Mouse (Mus musculus) urinary bladder, adult 2 months (tissue): Measurements from ENCODE around the gene Gm4131. TPM values are rescaled to one million over a fixed set of nuclear protein-coding genes. Genes with fewer than 3 reads are reported as not detected.
"Not testable (repeated sequence)": the region's sequence is repeated elsewhere in the genome, so short reads cannot be mapped to it uniquely, and the experiment has no call there.

Experiments
- DNase-seq: peaks from one replicate; pipeline ENCODE4 v3.0.0; 2022; ENCODE audit warnings: low spot score
- polyA plus RNA-seq: library from polyadenylated mRNA; depleted of rRNA; stranded (reverse); fragments of >200 nt; gene quantifications from 2 replicates; pipeline ENCODE4 v1.2.3, GENCODE M21; 2012; rRNA removed

The Gm4131 gene
- polyA plus RNA-seq: not detected in 2 replicates

DNA sequence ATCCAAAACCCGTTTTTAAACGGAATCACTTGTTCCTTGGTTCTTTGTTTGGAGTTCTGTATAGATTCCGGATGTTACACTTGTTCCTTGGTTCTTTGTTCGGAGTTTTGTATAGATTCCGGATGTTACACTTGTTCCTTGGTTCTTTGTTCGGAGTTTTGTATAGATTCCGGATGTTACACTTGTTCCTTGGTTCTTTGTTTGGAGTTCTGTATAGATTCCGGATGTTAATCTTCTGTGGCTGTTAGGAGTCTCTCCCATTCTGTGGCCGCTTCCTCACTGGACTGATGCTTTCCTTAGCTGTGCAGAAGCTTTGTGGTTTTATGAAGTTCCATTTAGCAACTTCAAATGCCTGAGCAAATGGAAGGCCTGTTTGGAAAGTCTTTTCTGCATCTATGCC is at the start of gene Gm4131:
TSS of gene Gm4131 (minus strand) at position 101 of the 400 bp plus-strand sequence.
- DNase-seq: not testable (repeated sequence)

DNA sequence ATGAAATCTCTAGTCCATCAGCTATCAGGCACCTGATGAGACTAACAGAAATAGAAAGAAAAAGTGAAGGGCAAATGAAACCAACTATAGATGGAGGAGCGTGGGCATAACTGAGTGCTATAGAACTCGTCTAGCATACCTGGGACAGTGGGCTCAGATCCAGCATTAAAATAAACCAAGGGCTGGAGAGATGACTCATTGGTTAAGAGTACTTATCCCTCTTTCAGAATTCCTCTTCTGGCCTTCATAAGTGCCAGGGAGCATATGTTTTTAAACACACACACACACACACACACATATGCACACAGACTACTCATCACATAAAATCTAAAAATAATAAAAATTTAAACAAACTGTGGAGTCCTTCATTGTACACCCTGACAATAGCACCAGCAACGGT is 43.2 kb upstream of the Gm4131 start:
- no peak for DNase-seq

DNA sequence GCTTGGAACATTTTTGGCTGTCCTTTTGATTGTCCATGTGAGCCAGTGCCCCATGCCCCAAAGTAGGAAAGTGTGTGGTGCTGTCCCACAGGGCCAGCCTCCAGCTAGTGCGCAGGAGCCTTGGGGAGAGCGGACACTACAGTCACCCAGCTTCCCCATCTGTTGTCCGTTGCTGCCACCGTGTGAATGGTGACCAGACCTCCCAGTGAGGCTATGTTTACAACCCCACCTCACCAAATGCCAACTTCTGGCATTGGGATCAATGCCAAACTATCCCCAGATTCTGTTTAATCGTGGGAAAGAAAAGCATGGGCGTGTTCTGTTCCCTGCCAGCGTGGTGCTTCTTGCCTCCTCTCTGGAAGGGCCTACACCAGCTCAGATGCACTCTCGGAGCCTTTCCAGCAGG is 41.1 kb upstream of the Gm4131 start:
- DNase-seq: no peak

DNA sequence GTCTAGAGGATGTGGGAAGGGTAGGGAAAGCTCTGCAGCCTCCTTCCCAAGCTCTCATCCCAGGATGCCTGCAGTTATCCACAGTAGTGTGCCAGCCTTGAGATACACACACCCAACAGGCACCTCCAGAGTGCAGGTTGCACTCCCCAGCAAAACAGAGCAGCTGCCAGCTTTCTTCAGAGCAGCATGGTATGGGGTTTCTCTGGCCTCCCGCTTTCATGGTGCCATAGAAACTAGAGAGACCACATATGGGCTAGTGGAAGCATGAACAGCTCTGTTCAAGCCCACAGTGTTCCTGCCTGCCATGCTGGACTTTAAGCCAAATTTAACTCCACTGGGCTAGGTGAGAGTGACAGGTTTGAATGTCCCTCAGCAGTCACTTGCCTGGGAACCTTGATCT is 36.1 kb upstream of the Gm4131 start:
- DNase-seq: no peak

DNA sequence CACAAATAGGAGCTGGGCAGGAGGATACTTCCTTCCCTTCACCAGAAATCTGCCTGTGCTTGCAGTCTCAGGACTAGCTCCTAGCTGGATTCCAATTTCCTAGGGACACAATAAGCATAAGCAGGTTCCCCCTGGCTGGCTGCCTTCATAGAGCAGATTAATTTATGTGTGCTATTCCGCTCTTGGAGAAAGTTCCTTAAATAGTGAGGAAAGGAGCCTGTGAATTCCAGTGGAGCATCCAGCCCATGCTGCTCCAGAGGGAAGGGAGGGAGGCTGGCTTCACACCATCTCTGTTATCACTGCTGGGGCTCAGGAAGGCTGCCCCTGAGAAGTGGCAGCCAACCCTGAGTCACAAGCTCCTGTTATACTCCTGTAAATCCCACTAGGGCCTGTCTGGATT is 35.5 kb upstream of the Gm4131 start:
- DNase-seq: no peak

DNA sequence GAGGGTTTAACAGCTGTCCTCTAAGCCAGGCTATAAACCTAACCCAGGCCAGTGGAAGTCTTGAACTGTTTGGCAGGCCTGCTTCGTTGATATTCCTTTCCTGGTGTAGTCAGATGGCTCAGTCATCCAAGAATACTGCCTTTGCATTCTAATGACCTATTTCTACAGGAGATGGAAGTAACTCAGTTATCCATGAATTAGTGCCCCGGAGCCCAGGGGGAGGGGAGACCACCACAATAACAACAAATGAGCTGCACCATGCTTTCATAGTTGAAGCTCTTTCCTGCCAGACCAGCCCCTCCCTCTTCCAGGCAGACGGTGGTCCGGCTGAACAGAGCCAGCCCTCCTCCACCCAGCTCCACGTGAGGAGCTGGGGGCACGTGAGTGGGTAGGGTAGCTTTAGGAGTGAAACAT is 33.4 kb upstream of the Gm4131 start:
- no peak for DNase-seq

DNA sequence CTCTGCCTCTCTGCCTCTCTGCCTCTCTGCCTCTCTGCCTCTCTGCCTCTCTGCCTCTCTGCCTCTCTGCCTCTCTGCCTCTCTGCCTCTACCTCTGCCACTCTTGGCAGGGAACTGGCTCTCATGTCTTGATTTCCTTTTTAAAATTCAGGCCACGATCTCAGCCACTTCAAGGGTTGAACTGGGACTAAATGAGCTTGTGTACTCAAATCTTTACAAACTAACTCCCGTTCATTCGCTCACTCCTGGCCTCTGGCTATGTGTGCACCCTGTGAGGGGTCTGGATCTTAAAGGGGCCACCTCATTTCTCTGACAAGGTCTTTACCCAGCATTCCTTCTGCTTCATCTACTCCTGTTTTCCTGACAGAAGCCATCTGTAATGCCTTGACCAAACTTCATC is 18.6 kb upstream of the Gm4131 start:
- DNase-seq: no peak

DNA sequence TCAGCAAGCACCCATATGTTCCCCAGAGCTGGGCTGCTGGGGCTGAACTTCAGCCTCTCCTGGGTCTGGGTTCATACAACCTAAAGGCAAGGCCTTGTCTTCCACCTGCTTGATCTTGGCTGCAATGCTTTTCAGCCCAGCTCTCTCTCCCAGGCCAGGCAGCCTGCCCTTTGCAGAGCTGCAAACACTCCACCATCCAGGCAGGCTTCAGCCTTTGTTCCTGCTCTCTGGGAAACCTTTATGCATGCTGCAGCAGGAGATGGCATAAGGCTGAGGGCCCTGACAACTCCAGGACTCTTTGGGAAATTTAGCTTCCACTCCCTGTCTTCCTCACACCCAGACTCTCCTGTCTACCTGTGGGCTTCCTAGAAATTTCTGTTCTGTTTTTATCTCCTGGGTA is 17.9 kb upstream of the Gm4131 start:
- no peak for DNase-seq

DNA sequence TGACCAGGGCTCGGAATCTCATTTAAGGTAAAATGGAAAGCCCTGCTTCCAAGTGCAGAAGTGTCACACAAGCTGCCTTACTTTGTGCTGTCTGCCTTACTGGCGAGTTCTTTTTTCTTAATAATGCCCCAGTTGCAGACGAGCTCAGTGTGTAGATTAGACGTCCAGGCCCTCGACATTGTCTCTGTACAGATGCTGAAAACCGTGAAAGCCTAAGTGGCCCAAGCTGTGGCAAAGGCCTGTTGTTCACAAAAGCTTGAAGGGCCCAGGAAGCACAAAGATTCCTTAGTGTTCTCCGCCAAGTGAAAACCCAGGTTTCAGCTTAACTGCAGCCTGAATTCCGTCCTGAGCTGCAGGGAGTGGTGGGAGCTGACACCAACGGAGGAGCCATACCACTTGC is 15.0 kb upstream of the Gm4131 start:
- DNase-seq: no peak

DNA sequence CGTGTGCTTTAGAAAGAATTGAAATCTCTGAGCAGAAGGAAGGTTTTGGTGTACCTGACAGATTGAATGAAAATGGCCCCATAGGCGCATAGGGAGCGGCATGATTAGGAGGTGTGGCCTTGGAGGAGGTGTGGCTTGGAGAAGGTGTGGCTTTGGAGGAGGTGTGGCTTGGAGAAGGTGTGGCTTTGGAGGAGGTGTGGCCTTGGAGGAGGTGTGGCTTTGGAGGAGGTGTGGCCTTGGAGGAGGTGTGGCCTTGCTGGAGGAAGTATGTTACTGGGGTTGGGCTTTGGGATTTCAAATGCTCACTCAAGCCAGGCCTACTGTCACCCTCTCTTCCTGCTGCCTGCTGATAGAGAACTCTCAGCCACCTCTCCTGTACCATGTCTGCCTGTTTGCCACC is 14.2 kb upstream of the Gm4131 start:
- no peak for DNase-seq

DNA sequence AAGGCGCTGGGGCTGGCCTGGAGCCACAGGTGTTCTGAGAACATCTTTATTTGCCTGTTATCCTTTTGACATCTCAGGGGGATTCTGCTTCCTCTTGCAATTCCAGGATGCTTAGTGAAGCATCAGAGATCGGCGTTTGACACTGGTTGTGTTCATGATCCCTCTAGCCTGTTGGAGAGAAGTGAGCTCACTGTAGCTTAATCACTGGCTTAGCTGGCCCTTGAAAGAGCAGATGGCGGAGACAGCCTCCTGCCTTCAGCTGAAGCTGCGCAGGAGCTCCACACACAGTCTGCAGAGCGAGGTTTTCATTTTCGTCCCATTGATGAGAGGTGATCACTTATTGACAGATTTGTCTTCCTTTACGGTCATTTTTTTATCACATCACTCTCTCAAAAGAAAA is 9.1 kb upstream of the Gm4131 start:
- DNase-seq: no peak

DNA sequence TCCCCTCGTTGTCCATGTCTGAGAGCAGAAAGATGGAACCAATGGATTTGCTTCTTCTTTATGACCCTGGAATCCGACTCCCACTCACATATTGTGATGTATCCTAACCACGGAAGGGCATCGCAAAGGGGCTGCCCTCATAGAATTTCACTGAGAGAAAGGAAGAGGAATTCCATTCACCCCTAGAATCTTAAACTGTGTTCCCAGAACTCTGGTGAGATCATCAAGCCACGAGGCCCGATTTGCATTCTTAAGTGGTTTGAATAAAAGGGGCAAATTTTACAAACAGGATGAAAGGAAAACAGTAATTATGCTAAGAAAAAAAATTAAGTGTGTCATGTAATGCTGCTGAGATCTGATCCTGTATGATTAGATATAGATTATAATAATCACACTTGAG is 8.2 kb upstream of the Gm4131 start:
- no peak for DNase-seq

DNA sequence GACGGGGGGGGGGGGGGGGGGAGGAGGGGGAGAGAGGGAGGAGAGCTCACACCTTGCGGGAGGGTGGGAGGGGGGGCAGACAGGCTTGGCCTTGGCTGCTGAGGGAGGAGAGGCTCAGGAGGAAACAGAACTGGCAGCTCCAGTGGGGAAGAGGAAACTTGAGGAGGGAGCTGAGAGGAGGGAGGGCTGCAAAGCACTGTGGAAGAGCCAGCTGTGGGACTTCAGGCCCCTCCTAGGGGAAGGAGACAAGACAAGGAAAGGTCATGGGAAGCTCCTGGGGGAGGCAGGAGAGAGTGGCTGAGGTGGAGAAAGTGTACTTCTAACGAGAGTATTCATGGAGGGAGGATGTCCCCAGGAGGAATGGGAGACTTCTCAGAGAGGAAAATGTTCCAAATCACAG is 6.7 kb upstream of the Gm4131 start:
- DNase-seq: no peak

DNA sequence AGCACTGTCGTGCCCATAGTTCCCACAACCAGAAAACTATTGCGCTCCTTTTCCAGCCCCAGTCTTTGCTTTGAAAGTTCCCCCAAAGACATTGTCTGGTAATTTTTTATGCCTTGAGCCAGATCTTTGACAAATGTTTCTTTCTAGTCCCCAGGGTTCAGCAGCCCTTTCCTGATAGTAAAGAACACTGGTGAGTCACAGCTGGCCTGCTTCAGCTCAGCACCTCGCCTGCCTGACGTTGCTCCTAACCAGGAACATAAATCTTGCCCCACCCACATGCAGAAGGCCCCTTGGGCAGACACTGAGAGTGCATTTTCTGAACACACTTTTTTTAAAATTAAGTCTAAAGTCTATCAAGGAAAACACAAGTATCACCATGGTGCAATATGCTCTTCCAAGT is 3.6 kb upstream of the Gm4131 start:
- DNase-seq: no peak

DNA sequence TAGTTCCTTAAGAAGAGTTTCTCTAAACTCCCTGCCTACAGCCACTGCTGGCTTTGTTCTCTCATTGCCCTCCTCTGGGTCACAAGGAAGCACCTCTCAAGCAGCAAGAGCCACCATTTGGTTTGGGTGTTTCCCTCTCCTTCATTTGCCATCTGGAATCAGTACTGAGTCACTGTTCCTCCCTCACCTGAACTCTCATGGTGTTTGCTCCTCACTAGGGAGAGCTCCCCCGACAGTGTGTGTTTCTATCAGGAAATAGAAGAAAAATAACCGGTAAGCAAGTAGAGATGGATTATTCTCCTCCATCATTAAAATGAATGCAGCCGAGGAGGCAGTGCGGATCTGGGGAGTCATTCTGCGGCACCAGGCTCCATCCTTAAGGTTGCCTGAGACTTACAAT is 2.7 kb upstream of the Gm4131 start:
- DNase-seq: no peak

DNA sequence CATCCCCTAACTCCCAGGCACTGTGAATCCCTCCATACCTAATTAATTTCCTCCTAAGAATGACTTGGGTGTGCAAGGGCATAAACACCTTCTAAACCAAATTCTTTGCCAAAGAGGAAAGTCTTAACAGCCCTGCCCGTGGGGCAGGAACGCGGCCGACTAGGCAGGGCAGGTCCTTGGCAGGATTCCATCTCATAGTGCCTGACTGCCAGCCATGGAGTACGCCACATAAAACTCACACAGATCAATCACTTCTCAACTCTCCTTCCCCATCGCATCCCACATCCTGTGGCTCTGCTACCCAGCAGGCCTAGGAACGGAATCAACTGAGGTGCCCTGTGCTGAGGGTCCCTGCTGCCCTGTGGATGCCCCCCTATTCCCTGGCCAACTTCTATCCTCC is 3.0 kb downstream of the Gm4131 start:
- no peak for DNase-seq

DNA sequence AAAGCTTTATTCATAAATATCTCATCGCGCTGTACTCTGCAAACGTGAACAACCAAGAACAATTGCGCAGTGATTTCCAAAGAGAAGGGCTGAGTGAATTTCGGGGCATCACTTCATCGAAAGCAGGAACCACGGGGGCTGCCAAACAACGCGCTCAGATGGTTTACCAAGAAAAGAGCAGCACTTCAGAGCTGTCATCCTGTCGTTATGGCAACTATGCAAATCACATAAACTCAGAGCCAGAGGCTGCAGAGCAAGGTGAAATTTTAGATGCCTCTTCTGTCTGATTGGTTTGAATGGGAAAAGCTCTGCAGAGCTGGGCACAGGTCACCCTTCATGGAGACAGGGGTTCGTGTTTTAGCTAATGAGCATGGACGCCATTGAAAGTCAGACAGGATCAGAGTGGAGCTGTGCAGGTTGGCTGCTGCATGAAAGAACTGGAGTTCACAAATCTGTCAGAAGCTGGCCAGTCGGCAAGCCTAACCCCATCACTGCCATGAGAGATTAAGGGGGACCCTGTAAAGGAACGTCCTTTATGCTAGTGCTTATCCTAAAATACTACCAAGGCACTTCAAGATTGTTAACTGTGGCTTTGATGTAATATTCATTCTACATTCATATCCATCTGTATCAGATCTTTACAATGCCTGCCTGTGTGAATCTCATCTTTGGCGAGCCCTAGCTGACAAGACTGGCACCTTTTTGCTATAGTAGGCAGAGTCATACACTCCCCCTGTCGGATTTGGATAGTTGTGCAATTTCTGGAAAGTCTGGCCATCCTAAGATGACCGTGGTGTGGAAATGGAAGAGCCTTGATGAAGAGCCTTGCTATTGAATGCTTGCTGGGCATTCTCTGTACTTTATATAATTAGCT is 4.6 kb downstream of the Gm4131 start:
- DNase-seq: no peak

DNA sequence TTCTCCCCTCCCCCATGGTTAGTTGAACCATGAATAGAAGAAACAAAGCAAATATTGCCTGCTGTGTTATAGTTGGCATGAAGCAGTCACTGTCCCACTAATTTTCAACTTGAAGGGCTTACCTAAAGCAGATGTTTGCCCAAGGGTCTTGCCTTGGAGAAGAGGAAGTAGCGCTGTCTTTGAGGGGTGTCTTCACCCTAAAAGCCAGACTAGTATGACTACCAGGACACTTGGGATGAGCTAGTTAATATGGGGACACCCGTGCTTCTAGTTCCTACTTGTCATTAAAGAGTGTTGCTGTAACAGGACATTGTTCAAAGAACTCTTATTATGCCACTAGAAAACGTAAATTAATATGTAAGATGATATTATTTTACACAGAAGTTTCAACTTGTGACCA is 9.6 kb downstream of the Gm4131 start:
- no peak for DNase-seq

DNA sequence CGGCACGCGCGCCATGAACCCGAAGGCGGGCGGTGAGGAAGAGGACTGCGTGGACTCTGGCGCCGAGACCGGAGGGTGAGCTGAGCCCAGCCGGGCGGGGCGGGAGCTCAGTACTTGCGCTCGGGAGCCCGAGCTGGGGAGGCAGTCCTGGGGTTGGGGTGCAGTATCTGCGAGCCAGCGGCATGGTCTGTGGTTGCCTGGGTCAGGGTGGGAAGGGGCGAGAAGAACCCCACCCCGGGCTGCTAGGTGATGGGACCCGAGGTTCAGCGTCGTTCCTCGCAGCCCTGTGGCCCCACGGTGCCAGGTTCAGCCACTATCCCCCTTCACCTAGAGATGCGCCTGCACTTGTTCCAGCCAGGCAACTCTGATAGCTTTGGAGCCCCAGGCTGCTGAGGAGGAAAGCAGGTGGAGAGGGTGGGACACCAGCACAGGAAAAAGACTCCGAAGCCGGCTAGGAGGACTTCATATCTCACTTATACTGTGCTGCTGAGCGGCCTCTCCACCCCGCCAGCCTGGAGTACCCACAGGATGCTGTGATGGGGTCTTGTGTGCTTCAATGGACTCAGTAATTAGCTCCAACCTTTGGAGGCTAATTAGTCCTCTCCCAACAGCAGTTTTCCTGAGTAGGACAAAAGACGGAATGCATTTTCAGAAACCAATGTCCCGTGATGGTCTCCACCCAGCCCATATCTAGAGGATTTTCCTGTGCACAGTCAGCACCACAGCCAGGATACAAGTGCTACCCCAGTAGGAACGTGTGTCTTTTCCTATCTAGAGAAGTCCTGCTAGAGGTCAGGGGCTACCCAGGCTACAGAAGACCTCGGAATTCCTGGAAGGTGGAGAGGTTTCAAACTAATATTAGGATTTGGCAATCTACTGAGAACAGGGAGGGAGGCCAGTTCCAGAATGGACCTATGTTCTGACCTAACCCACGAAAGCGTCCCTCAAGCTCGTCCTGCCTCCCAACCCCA is 10.6 kb downstream of the Gm4131 start:
- peak; percentile 41 for DNase-seq

DNA sequence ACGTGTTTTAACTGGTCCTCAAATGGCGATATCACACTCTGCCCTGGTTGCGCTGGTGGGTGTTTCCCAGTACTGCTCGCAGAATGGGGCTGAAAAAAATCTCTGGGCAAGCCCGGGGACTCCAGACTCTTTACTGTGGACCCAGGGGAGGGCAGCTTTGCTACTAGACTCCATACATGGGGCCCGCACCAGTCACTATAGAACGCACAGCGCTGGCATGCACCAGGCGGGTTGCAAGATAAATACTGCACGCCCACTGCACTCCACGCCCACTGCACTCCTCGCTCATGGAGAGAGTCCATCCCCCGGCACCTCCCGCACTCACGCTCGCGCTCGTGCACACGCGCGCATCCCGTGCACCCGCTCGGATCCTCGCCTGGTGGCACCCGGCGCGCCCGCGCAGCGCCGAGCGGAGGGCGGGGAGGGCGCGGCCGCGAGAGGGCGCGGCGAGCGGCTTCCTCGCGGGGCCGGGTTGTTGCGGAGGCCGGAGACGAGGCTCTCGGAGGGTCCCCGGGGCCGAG is 11.4 kb downstream of the Gm4131 start, which contains the start of gene Fam124a:
TSS of gene Fam124a (plus strand) at position 429 of the 521 bp plus-strand sequence.
- no peak for DNase-seq

DNA sequence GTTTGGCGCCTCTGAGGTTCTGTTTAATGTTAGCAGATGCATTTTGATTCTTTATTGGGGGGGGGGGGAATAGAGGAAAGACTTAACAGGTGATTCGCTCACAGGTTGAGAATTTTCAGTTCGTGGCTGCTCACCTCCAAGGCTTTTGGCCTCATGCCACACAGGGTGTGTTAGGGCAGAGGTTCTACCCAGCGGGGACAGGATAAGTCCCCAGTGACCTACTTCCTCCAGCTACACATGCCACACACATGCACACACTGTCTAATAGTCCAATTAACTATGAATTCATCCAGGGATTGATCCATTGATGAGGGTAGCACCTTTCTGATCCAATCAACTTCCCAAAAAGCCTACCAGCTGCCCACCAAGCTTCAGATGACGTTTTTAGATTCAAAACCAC is 12.9 kb downstream of the Gm4131 start:
- DNase-seq: no peak

DNA sequence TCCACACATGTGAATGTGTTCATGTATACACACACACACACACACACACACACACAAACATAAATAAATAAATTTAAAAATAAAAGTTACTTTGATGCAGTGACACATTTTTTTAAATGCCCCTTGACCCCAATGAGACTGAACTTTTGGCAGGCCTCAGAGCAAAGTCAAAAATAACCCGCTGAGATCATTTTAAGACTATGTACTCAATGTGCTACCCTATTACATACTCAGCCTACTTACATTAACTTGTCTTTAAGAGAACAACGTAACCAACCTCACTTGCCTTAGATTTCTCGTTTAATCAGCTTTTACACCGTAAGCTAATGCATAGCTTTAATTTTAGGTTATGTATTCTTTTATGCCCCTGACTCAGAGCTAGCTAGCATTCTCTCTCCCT is 13.9 kb downstream of the Gm4131 start:
- DNase-seq: no peak
